In genomic region chr13:63563781-63564625, GRCm38 (mm10) we compare ENCODE assay signal across 8 mouse cellular contexts. TPM values are rescaled to one million over a fixed set of nuclear protein-coding genes. Genes with fewer than 3 reads are reported as not detected.
A peak's percentile ranks its signal among the peaks of the same experiment; 100 is the strongest.
DNase-seq lines count a peak whose midpoint lies in the region; ATAC-seq and TF ChIP-seq lines count a peak whose summit lies in the region.

No protein-coding gene starts in this region.

- no peaks in the 10 kb centered on the region for H3K27me3 ChIP-seq in intestine, embryonic 15.5 days (replicated peaks)
- H3K27me3 ChIP-seq in liver, embryonic 13.5 days: peaks cover 4% of the 10 kb centered on the region
- no peaks in the 10 kb centered on the region for H3K27me3 ChIP-seq in testis, adult 2 months (ENCODE audit: control insufficient read depth, insufficient read depth, low read length)

- under 1% methylated on average over 51 of the region's 51 CpGs for WGBS in intestine, embryonic 15.5 days
- WGBS in liver, embryonic 13.5 days (ENCODE audit: insufficient replicate concordance): under 1% methylated on average over 51 of the region's 51 CpGs

- peak overlapping the region; percentile 98 for H3K9ac ChIP-seq in intestine, embryonic 15.5 days
- peak overlapping the region; percentile 92 for H3K9ac ChIP-seq in liver, embryonic 13.5 days

- TF ChIP-seq POLR2A in testis, adult 2 months (IDR thresholded peaks at IDR 0.05; ENCODE audit: control insufficient read depth, low read depth, low read length): no peak

- H3K4me3 ChIP-seq in intestine, embryonic 15.5 days (replicated peaks): peak overlapping the region; percentile 93
- H3K4me3 ChIP-seq in liver, embryonic 13.5 days (replicated peaks): peak overlapping the region; percentile 85
- H3K4me3 ChIP-seq in testis, adult 2 months (ENCODE audit: control insufficient read depth, low read depth, low read length): peak overlapping the region; percentile 88

- peaks cover 19% of the 10 kb centered on the region for H3K4me1 ChIP-seq in intestine, embryonic 15.5 days (replicated peaks)
- peaks cover 64% of the 10 kb centered on the region for H3K4me1 ChIP-seq in liver, embryonic 13.5 days (replicated peaks)
- H3K4me1 ChIP-seq in testis, adult 2 months (ENCODE audit: control insufficient read depth, insufficient read depth, low read length): peaks cover 30% of the 10 kb centered on the region

- TF ChIP-seq CTCF in testis, adult 2 months (IDR thresholded peaks at IDR 0.05; ENCODE audit: control insufficient read depth, insufficient read depth, insufficient replicate concordance, low read depth, low read length): no peak

- H3K27ac ChIP-seq in intestine, embryonic 15.5 days: peak overlapping the region; percentile 99
- peak overlapping the region; percentile 93 for H3K27ac ChIP-seq in liver, embryonic 13.5 days
- H3K27ac ChIP-seq in testis, adult 2 months (ENCODE audit: control insufficient read depth, insufficient read depth, low read depth, low read length): peak overlapping the region; percentile 68

- H3K9me3 ChIP-seq in intestine, embryonic 15.5 days: no peaks in the 10 kb centered on the region
- H3K9me3 ChIP-seq in liver, embryonic 13.5 days (replicated peaks): no peaks in the 10 kb centered on the region

- no peaks in the 10 kb centered on the region for H3K36me3 ChIP-seq in intestine, embryonic 15.5 days
- peaks cover 4% of the 10 kb centered on the region for H3K36me3 ChIP-seq in liver, embryonic 13.5 days
- no peaks in the 10 kb centered on the region for H3K36me3 ChIP-seq in testis, adult 2 months (ENCODE audit: control insufficient read depth, insufficient read depth, low read length)

- H3K4me2 ChIP-seq in intestine, embryonic 15.5 days (replicated peaks): peak overlapping the region; percentile 87
- peak overlapping the region; percentile 100 for H3K4me2 ChIP-seq in liver, embryonic 13.5 days

- ATAC-seq in intestine, embryonic 15.5 days: no peak
- ATAC-seq in liver, embryonic 13.5 days (ENCODE audit: low read depth): no peak

- peak; percentile 48 to 62 for DNase-seq in layer of hippocampus, postnatal 10 days (ENCODE audit: low spot score in 2 of 2)
- DNase-seq in layer of hippocampus, adult 9-10 months (ENCODE audit: low spot score): no peak
- peak; percentile 70 for DNase-seq in cerebellum, postnatal 25 days
- DNase-seq in gastrocnemius, postnatal 25 days: peak; percentile 31
- DNase-seq in liver, embryonic 13.5 days: peak; percentile 46
- peak; percentile 9 to 33 for DNase-seq in natural killer cell, adult 2 months (ENCODE audit: low spot score in 2 of 2)

RNA-seq across cellular contexts. Expression of gene Ptch1, which starts 9.4 kb away (rescaled TPM):
- total RNA-seq in layer of hippocampus, postnatal 10 days (2021): 10 to 100 TPM; 31.3 to 39.1 TPM
- 10 to 100 TPM in 1 of 2 experiments, 1 to 10 TPM in 1; 9.9 to 11.2 TPM for total RNA-seq in gastrocnemius, postnatal 25 days (2021)
- polyA plus RNA-seq in intestine, embryonic 15.5 days (2015; fragmentation: Nextera tagmentation; extraction: Ambion mirVana): 30.5 and 34.1 TPM in 2 replicates
- polyA plus RNA-seq in liver, embryonic 13.5 days (2015; fragmentation: Nextera tagmentation; extraction: Ambion mirVana): 3.4 and 4.1 TPM in 2 replicates
- 4.5 and 5.6 TPM in 2 replicates for polyA plus RNA-seq in testis, adult 2 months (2012; rRNA removed)
